Mouse (Mus musculus) gastrocnemius, postnatal 36 days (tissue): ENCODE results near the gene Plek2. TPM values are rescaled to one million over a fixed set of nuclear protein-coding genes. Genes with fewer than 3 reads are reported as not detected.

Experiments
- total RNA-seq, 2 experiments: library from RNA; stranded (reverse); gene quantifications; 2 replicates each; pipeline ENCODE4 v1.2.3; 2021

Gene Plek2
- total RNA-seq, 2 experiments from 2014 or later = 0.22 TPM; not detected in 1

Other genes with a start within 250 kb of the Plek2 start
- under 1 TPM in 1 of 2 experiments, not detected in 1; 0.32 TPM for gene Fam71d, start 215.4 kb downstream of the Plek2 start, total RNA-seq
- gene Mpp5, start 158.1 kb downstream of the Plek2 start, total RNA-seq = 10 to 100 TPM; 13.4 to 14.4 TPM
- 10 to 100 TPM; 55.0 to 58.7 TPM for gene Atp6v1d, start 45.3 kb downstream of the Plek2 start, total RNA-seq
- 10 to 100 TPM; 33.8 to 38.3 TPM for gene Eif2s1, start 45.1 kb downstream of the Plek2 start, total RNA-seq
- gene Tmem229b, start 100.7 kb upstream of the Plek2 start, total RNA-seq = 10 to 100 TPM in 1 of 2 experiments, 1 to 10 TPM in 1; 7.0 to 10.4 TPM
- gene Plekhh1, start 122.2 kb upstream of the Plek2 start, total RNA-seq = 1 to 10 TPM; 1.1 to 1.3 TPM
- gene Pigh, start 182.7 kb upstream of the Plek2 start, total RNA-seq = 1 to 10 TPM; 1.5 to 2.0 TPM
- not detected for gene Arg2, start 223.8 kb upstream of the Plek2 start, total RNA-seq